Mouse (Mus musculus): ENCODE data around the gene Wdr43.

DNA sequence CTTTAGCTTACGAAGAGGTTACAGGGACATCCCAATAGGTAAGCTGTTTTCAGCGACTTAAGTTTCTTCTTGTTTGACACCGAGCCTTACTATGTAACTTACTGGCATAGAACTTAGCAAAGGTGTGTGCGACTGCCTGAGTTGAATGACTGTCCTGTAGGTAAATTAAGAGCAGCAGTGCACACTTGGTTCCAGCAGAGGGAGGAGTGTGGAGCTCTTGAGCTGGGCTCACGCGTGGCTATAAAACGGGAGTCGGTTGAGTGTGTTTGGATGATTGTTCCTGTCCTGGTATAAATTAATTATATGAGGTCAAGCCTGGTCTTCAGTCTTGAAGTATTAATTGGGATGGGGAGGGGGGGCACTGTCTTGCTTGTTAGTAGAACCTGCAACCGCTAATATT is 34.3 kb downstream of the Wdr43 start:
- no peak for TF ChIP-seq POLR2A (IDR thresholded peaks at IDR 0.05; ENCODE audit: borderline replicate concordance, control insufficient read depth, low read depth, low read length)
- no peak for TF ChIP-seq CTCF (IDR thresholded peaks at IDR 0.05; ENCODE audit: control insufficient read depth, insufficient read depth, low read length)
